Mouse (Mus musculus) lung, embryonic 14.5 days (tissue): ENCODE measurements at regions not wholly inside any gene's neighbourhood (a gene's known extent, or its start where the extent isn't known, plus 50 kb on each side); places are given as distances from the start of the nearest gene placed in this dataset.
A peak's percentile ranks its signal among the peaks of the same experiment; 100 is the strongest.

Experiments
- ATAC-seq: fragments of 200-750 bp; cut with Nextera tagmentation; 2 replicates; pipeline ENCODE4 v1.8.0; 2017; ENCODE audit warnings: mild to moderate bottlenecking, moderate TSS enrichment, moderate library complexity; ENCODE audit not compliant: insufficient read depth
- DNase-seq: peaks from one replicate; pipeline ENCODE4 v3.0.0-alpha.2; 2015
- H3K27ac ChIP-seq: fragments of 300-500 bp; sonication (generic); 2 replicates; pipeline ENCODE4 v1.5.1; 2014; ENCODE audit warnings: low read depth, mild to moderate bottlenecking, moderate library complexity
- H3K27me3 ChIP-seq: fragments of 300-500 bp; sonication (generic); 2 replicates; pipeline ENCODE4 v1.6.1; 2014; ENCODE audit warnings: low read length, control low read depth; ENCODE audit not compliant: insufficient read depth
- H3K36me3 ChIP-seq: fragments of 300-500 bp; sonication (generic); 2 replicates; pipeline ENCODE4 v1.6.1; 2014; ENCODE audit warnings: control low read depth; ENCODE audit not compliant: insufficient read depth
- H3K4me1 ChIP-seq: fragments of 300-500 bp; sonication (generic); 2 replicates; pipeline ENCODE4 v1.6.1; 2014; ENCODE audit warnings: antibody characterized with exemption, control low read depth; ENCODE audit not compliant: insufficient read depth
- H3K4me2 ChIP-seq: fragments of 300-500 bp; sonication (generic); 2 replicates; pipeline ENCODE4 v1.6.1; 2014; ENCODE audit warnings: mild to moderate bottlenecking
- H3K4me3 ChIP-seq: fragments of 300-500 bp; sonication (generic); 2 replicates; pipeline ENCODE4 v1.5.1; 2014; ENCODE audit warnings: low read depth, low read length
- H3K9ac ChIP-seq: fragments of 300-500 bp; sonication (generic); 2 replicates; pipeline ENCODE4 v1.6.1; 2014
- H3K9me3 ChIP-seq: fragments of 300-500 bp; sonication (generic); 2 replicates; pipeline ENCODE4 v1.6.1; 2016; ENCODE audit warnings: low read depth, low read length, control low read depth
- CTCF ChIP-seq: IDR thresholded peaks from 2 replicates; pipeline ENCODE4 v1.5.1; 2016; ENCODE audit warnings: antibody characterized with exemption, low read depth
- WGBS: fragments of 180-500 bp; shearing (Covaris S2); extraction: QIAGEN DNeasy Blood & Tissue Kit; methylation state at CpG from one replicate; pipeline ENCODE4 v1.1.7; 2014; 5-methylcytosine and 5-hydroxymethylcytosine counted together

DNA sequence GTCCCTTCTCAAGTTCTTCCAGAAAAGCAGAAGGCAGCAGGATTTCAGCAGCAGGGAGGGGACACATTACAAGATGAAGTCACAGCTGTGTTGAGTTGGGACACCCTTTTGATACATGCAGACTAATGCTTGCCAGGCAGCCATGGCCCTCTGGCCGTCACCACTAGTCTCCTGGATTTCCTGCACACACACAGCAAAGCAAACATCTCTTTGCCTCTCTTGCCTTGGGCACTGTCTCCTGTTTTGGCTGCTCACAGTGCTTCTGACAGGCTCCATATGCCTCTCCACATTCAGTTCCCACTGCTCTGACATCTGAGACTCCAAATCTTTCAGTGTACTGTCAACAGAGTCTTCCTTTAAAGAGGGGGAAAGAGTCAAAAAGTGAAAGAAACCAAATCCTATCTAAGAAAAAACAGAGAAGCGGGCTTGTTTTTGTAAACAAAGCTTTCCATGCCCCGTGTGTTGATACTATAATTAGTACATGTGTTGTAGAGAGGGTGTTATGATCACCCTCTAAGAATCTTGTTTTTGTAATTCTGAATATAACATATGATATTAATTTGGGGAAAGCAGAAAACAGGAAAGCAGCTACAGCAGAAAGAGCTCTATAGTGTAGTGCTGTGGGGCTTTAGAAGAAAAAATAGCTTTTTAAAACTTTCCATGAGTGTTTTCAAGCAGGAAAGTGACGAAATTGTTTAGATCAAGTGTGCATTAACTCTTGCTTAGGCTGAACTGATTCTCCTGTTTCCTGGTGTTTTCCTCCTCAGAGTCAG is 68.8 kb upstream of the Cop1 start:
- Histone ChIP-seq H3K9me3 (no peaks in the 10 kb centered on the region), H3K36me3 (no peaks in the 10 kb centered on the region), H3K4me3 (no peak overlapping the region), H3K4me2 (0 out of 2 replicates have a peak overlapping the region, but pooled peaks have one; percentile 1), H3K4me1 (peaks cover 3% of the 10 kb centered on the region), H3K9ac (no peak overlapping the region), H3K27ac (peak overlapping the region; percentile 75), H3K27me3 (no peaks in the 10 kb centered on the region)
- no peak for TF ChIP-seq CTCF
- ATAC-seq (peak; percentile 98), DNase-seq (peak; percentile 91)
- 14% methylated on average over 4 of the region's 4 CpGs for WGBS

DNA sequence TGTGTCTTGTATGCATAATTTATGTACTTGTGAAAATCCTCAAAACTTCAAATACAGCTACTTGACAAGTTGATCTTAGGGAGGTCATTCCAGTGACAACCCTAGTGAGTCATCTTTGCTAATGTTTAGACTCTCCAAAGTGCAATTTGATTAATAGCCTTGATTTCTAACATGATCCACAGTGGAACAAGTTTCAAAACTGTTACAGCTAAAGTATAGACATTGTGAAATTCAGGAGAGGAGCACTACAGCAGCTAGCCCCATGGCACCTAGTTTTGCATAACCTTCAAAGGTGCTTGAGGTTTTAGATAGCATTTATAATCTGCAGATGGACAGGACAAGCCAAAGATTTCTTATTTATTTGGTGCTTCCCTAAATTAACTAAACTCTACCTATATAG is 50.1 kb upstream of the Cop1 start:
- no peak for TF ChIP-seq CTCF
- ATAC-seq, result no peak
- no peak overlapping the region for H3K4me3 ChIP-seq
- H3K9me3 ChIP-seq, result no peaks in the 10 kb centered on the region
- no peak overlapping the region for H3K27ac ChIP-seq
- H3K9ac ChIP-seq, result no peak overlapping the region
- no peaks in the 10 kb centered on the region for H3K36me3 ChIP-seq
- no peaks in the 10 kb centered on the region for H3K4me1 ChIP-seq
- no peak for DNase-seq
- H3K27me3 ChIP-seq, result no peaks in the 10 kb centered on the region
- no peak overlapping the region for H3K4me2 ChIP-seq
